Mouse (Mus musculus): ENCODE measurements at regions not wholly inside any gene's neighbourhood (a gene's known extent, or its start where the extent isn't known, plus 50 kb on each side); places are given as distances from the start of the nearest gene placed in this dataset.
A peak's percentile ranks its signal among the peaks of the same experiment; 100 is the strongest.

- DNase-seq, result peak in 1 of 2 experiments; percentile 1
Observed at GRCm38 (mm10) chr2:173456924-173457623, 65.3 kb upstream of the 1700021F07Rik start.

- no peak for DNase-seq
Observed at GRCm38 (mm10) chr2:173457624-173458320, 64.6 kb upstream of the 1700021F07Rik start.

GRCm38 (mm10) chr2:173458861-173459260 lies 63.5 kb upstream of the 1700021F07Rik start:
- peak in 1 of 2 experiments; percentile 1 for DNase-seq

GRCm38 (mm10) chr2:173463313-173463712 lies 59.1 kb upstream of the 1700021F07Rik start:
- DNase-seq, result no peak

GRCm38 (mm10) chr2:173464562-173464961 lies 57.8 kb upstream of the 1700021F07Rik start:
- no peak for DNase-seq

- DNase-seq, result peak in 1 of 2 experiments; percentile 3
Observed at GRCm38 (mm10) chr2:173465006-173465620, 57.3 kb upstream of the 1700021F07Rik start.

DNA sequence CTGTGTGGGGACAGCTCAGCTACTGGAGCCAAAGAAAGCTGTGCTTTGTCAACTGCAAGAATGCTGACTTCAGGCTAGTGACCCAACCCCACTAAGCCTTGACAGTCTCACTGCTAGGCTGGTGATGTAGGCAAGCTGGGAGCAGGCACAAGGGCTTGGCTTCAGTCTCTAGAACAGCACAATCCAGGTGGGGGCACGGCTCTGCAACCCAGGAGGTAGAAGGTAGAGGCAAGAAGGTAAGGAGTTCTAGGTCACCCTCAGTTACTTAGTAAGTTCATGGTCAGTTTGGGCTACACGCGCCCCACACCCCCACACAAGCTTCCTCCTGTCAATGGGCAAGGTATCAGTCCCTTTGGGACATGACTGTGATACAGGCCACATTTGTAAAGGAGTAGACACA lies 54.2 kb upstream of the 1700021F07Rik start:
- DNase-seq, result no peak

DNA sequence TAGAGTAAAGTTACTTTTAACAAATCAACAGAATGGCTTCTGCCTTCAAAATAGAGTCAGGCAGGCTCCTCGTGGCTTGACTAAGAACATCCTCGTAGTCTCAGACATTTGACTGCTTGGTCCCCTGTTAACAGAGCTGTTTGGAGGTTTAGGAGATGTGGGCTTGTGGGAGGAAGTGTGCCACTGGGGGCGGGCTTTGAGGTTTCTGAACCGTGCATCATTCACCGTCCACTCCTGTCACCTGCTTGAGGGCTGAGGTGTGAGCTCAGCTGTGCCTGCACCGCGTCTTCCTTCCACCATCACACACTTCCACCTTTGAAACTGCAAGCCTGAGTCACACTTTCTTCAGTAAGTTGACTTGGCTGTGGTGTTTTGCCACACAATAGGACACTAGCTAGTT lies 52.6 kb upstream of the 1700021F07Rik start:
- peak; percentile 10 to 30 for DNase-seq
